Mouse (Mus musculus) gastrocnemius, postnatal 4 days (tissue): ENCODE measurements around the gene Myb. TPM values are rescaled to one million over a fixed set of nuclear protein-coding genes. Genes with fewer than 3 reads are reported as not detected.
A peak's percentile ranks its signal among the peaks of the same experiment; 100 is the strongest.
"Not testable (repeated sequence)": the region's sequence is repeated elsewhere in the genome, so short reads cannot be mapped to it uniquely, and the experiment has no call there.

Experiments used
- DNase-seq, 2 experiments: peaks; one replicate each; pipeline ENCODE4 v3.0.0; 2021 to 2022; ENCODE audit warnings: low spot score in 2 of 2, mixed read lengths in 2 of 2
- total RNA-seq, 2 experiments: library from RNA; stranded (reverse); gene quantifications; 2 replicates each; pipeline ENCODE4 v1.2.3; 2021

The Myb gene
- total RNA-seq, 2 experiments from 2014 or later = 2.5 to 3.0 TPM

GRCm38 (mm10) chr10:21172650-21173200, 11.9 kb upstream of the Myb start:
- DNase-seq = no peak

- no peak for DNase-seq
Observed at GRCm38 (mm10) chr10:21168466-21168865, 7.7 kb upstream of the Myb start.

- DNase-seq = no peak
Observed at GRCm38 (mm10) chr10:21167842-21168241, 7.1 kb upstream of the Myb start.

- no peak for DNase-seq
Observed at GRCm38 (mm10) chr10:21167165-21167564, 6.4 kb upstream of the Myb start.

GRCm38 (mm10) chr10:21165411-21165810, 4.6 kb upstream of the Myb start:
- DNase-seq = no peak

- no peak for DNase-seq
Observed at GRCm38 (mm10) chr10:21162124-21162523, 1.3 kb upstream of the Myb start.

GRCm38 (mm10) chr10:21161359-21162094, 743 bp upstream of the Myb start:
- no peak for DNase-seq

- DNase-seq = peak in 1 of 2 experiments; percentile 33
Observed at GRCm38 (mm10) chr10:21159697-21160394, 938 bp downstream of the Myb start.

GRCm38 (mm10) chr10:21158918-21159443, 1.8 kb downstream of the Myb start:
- no peak for DNase-seq

- peak in 1 of 2 experiments; percentile 40 for DNase-seq
Observed at GRCm38 (mm10) chr10:21158111-21158917, 2.5 kb downstream of the Myb start.

- no peak for DNase-seq
Observed at GRCm38 (mm10) chr10:21156953-21157499, 3.8 kb downstream of the Myb start.

GRCm38 (mm10) chr10:21156416-21156815, 4.4 kb downstream of the Myb start:
- no peak for DNase-seq

- no peak for DNase-seq
Observed at GRCm38 (mm10) chr10:21154927-21155326, 5.9 kb downstream of the Myb start.

- DNase-seq = no peak
Observed at GRCm38 (mm10) chr10:21153433-21153832, 7.4 kb downstream of the Myb start.

- DNase-seq = no peak
Observed at GRCm38 (mm10) chr10:21152812-21153211, 8.0 kb downstream of the Myb start.

GRCm38 (mm10) chr10:21151320-21151719, 9.5 kb downstream of the Myb start:
- DNase-seq = no peak

- DNase-seq = not testable (repeated sequence)
Observed at GRCm38 (mm10) chr10:21149945-21150344, 10.8 kb downstream of the Myb start.

GRCm38 (mm10) chr10:21146719-21147118, 14.1 kb downstream of the Myb start:
- no peak for DNase-seq

GRCm38 (mm10) chr10:21146263-21146662, 14.5 kb downstream of the Myb start:
- no peak for DNase-seq

- peak; percentile 30 to 50 for DNase-seq
Observed at GRCm38 (mm10) chr10:21144627-21145504, 15.9 kb downstream of the Myb start.
